Mouse (Mus musculus) forebrain, embryonic 16.5 days (tissue): Measurements from ENCODE around the gene Socs7. TPM values are rescaled to one million over a fixed set of nuclear protein-coding genes. Genes with fewer than 3 reads are reported as not detected.

Experiments used
- ATAC-seq: fragments of 200-750 bp; cut with Nextera tagmentation; 2 replicates; pipeline ENCODE4 v1.8.0; 2017; ENCODE audit warnings: mild to moderate bottlenecking, moderate library complexity
- H3K27ac ChIP-seq: fragments of 300-500 bp; sonication (generic); 2 replicates; pipeline ENCODE4 v1.5.1; 2014; ENCODE audit warnings: low read length, control low read depth
- H3K27me3 ChIP-seq: fragments of 300-500 bp; sonication (generic); replicated peaks from 2 replicates; pipeline ENCODE4 v1.6.1; 2014; ENCODE audit warnings: low read length; ENCODE audit not compliant: control insufficient read depth, insufficient read depth
- H3K36me3 ChIP-seq: fragments of 300-500 bp; sonication (generic); 2 replicates; pipeline ENCODE4 v1.6.1; 2014; ENCODE audit not compliant: control insufficient read depth, insufficient read depth
- H3K4me1 ChIP-seq: fragments of 300-500 bp; sonication (generic); replicated peaks from 2 replicates; pipeline ENCODE4 v1.6.1; 2014; ENCODE audit warnings: low read length; ENCODE audit not compliant: control insufficient read depth, insufficient read depth
- H3K4me2 ChIP-seq: fragments of 300-500 bp; sonication (generic); 2 replicates; pipeline ENCODE4 v1.6.1; 2014; ENCODE audit warnings: mild to moderate bottlenecking, low read length, control low read depth
- H3K4me3 ChIP-seq: fragments of 300-500 bp; sonication (generic); replicated peaks from 2 replicates; pipeline ENCODE4 v1.5.1; 2014; ENCODE audit warnings: mild to moderate bottlenecking, low read length, control low read depth
- H3K9ac ChIP-seq: fragments of 300-500 bp; sonication (generic); replicated peaks from 2 replicates; pipeline ENCODE4 v1.6.1; 2014; ENCODE audit warnings: low read depth, low read length, control low read depth
- H3K9me3 ChIP-seq: fragments of 300-500 bp; sonication (generic); 2 replicates; pipeline ENCODE4 v1.6.1; 2016; ENCODE audit warnings: low read length; ENCODE audit not compliant: control insufficient read depth
- WGBS: fragments of 180-500 bp; shearing (Covaris S2); extraction: QIAGEN DNeasy Blood & Tissue Kit; methylation state at CpG from one replicate; pipeline ENCODE4 v1.1.7; 2014; 5-methylcytosine and 5-hydroxymethylcytosine counted together
- polyA plus RNA-seq: library from polyadenylated mRNA; unstranded; fragments of >200 nt; fragmentation: Nextera tagmentation; extraction: Ambion mirVana; gene quantifications from 2 replicates; pipeline ENCODE4 v1.2.1, GENCODE M21; 2015

Gene Socs7
- polyA plus RNA-seq, 1 experiment from 2014 or later, result 11.5 TPM

DNA sequence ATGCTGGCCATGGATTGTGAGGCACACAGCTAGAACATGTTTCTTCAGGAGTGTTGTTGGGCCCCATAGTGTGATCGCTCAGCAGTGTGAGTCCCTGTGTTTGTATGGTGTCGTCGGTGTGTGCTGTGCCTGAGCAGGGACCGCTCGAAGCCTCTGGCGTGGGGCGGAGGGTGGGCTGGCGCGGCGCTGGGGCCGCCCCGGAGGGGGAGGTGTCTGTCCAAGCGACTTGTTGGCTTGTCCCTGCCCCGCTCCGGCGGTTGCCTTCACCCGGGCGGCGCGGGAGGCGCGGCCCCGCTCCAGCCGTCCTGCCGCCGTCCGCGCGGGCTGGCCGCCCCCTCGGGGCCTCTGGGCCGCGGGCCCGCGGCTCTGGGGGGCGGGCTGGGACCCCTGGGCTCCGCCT, 77.6 kb downstream of the Socs7 start:
- Histone ChIP-seq H3K27ac (no peak overlapping the region), H3K4me1 (peaks cover 20% of the 10 kb centered on the region), H3K36me3 (no peaks in the 10 kb centered on the region), H3K4me3 (peak overlapping the region; percentile 25), H3K9ac (peak overlapping the region; percentile 5; the same call in 1 of the 2 replicates), H3K9me3 (no peaks in the 10 kb centered on the region), H3K4me2 (peak overlapping the region; percentile 48), H3K27me3 (peaks cover 12% of the 10 kb centered on the region)
- no peak for ATAC-seq
- 3% methylated on average over 34 of the region's 37 CpGs for WGBS

DNA sequence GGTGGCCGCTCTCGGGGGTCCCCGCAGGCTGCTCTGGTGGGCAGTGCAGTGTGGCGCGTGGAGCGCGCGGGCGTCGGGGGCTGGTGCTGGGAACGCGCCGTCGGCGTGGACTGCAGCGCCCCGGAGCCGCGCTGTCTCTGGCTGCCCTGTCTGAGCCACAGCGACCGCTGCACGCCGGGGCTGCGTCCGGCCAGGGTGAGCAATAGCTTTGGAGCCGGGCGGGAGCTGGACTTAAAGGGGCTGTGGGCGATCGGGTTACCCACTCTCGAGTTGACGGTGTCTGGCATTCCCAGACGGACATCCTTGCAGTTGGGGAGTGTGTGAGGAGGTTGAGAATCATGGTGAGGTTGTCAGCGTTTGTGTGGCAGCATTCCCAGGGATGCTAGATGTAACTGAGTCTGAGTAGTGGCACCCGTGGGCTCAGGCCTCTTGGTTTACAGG, 78.1 kb downstream of the Socs7 start:
- Histone ChIP-seq H3K27me3 (peaks cover 12% of the 10 kb centered on the region), H3K9ac (peak overlapping the region; percentile 5; the same call in 1 of the 2 replicates)
- ATAC-seq, result 0 out of 2 replicates have a peak, but pooled peaks have one; percentile 10

DNA sequence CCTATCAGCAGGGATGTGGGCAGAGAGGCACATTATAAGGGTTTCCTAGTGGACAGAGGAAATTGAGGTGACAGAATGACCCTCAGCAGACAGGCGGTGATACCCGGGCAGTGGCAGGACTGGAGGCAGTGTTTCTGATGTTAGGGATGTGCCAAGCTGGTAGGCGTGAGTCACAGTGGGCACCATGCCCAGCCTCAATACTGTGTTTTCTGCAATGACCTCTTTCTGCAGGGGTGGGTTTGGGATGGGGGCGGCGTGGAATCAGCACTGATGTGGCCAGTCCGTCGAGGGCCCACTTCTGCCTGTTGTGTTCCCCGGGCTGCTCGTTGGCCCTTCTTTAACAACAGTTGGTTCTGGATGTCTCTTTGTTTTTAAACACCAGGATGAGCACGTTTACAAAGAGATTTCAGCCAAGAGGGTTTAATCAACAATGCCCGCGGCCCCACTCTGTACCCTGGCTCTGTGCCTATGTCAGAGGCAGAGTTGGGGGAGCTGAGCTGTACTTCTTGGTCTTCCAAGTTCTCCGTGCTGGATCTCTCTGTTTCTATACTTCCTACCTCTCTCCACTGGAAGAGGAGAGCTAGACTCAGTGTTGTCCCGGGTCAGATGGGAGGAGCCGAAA, 78.8 kb downstream of the Socs7 start:
- H3K4me1 ChIP-seq, result peaks cover 20% of the 10 kb centered on the region
- H3K27ac ChIP-seq, result no peak overlapping the region
- H3K27me3 ChIP-seq, result peaks cover 12% of the 10 kb centered on the region
- H3K4me3 ChIP-seq, result no peak overlapping the region
- H3K9me3 ChIP-seq, result no peaks in the 10 kb centered on the region
- no peak for ATAC-seq
- 29% methylated on average over 15 of the region's 15 CpGs for whole genome bisulfite sequencing
- H3K4me2 ChIP-seq, result peak overlapping the region; percentile 5; the same call in 1 of the 2 replicates
- H3K36me3 ChIP-seq, result no peaks in the 10 kb centered on the region
- H3K9ac ChIP-seq, result no peak overlapping the region

More for the DNA sequence above, 78.1 kb downstream of the Socs7 start:
- Histone ChIP-seq H3K4me2 (peak overlapping the region; percentile 48), H3K4me1 (peaks cover 20% of the 10 kb centered on the region), H3K9me3 (no peaks in the 10 kb centered on the region), H3K36me3 (no peaks in the 10 kb centered on the region), H3K27ac (no peak overlapping the region), H3K4me3 (peak overlapping the region; percentile 25)
- 2% methylated on average over 34 of the region's 34 CpGs for WGBS

DNA sequence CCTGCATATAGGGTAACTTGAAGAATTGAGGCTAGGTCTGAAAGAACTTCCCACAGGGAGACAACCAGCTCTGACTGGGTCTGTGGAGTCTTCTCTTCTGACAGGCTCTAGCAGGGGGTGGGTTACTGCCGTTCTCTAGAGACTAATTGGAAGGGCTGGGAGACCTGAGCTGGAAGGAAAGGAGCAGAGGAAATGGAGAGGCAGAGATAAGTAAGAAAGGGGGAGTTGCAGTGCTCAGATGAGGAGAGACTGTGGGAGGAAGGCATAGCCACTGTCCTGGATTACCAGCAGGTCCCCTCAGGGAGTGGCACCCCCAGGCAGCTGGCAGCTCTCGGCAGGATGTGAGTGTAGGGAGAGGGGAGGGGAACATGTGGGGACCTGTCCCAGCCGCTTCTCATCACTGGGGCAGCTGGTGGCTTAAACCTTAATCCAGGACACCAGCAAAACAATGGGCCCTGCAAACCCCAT, 79.3 kb downstream of the Socs7 start:
- ATAC-seq, result no peak
- Histone ChIP-seq H3K36me3 (no peaks in the 10 kb centered on the region), H3K27me3 (peaks cover 12% of the 10 kb centered on the region), H3K4me3 (no peak overlapping the region), H3K4me1 (peaks cover 20% of the 10 kb centered on the region), H3K27ac (no peak overlapping the region), H3K4me2 (no peak overlapping the region), H3K9ac (no peak overlapping the region), H3K9me3 (no peaks in the 10 kb centered on the region)
- 16% methylated on average over 3 of the region's 3 CpGs for WGBS

DNA sequence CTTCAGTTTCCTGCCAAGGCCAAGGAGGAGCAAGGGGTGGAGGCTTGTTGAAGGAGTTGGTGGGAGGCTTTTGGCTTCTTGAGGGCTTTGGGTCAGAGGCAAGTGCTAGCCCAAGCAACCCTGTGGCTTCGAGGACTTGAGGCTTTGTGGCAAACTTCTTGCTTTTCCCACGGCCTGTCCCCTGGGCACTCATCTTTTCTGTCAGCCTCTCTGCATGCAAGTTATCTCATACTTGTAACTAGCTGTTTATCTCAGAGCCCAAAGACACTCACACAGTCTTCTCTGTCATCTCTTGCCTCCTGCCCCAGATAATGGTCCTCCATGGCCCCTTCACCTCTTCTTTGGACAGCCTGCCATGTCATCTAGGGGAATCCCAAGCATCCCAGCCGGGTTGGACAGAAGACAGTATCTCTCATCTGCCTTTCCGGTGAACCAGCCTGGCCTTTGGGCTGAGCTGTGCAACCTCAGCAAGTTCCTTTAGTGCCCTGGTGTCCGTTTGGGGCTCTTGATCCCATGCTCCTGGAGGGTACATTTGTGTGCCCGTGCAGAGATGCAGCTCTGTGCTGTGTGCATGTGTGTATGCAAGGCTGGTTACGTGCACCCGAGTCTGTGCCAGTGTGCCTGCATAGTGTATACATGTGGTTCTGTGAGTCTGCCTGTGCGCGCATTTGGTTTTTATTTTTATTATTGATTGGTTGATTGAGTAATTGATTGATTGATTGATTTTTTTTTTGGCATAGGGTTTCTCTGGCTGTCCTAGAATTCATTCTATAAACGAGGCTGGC, 80.7 kb downstream of the Socs7 start:
- Histone ChIP-seq H3K4me2 (no peak overlapping the region), H3K9ac (no peak overlapping the region), H3K27ac (no peak overlapping the region), H3K4me1 (peaks cover 20% of the 10 kb centered on the region), H3K4me3 (no peak overlapping the region), H3K27me3 (peaks cover 12% of the 10 kb centered on the region), H3K36me3 (no peaks in the 10 kb centered on the region), H3K9me3 (no peaks in the 10 kb centered on the region)
- WGBS, result 87% methylated on average over 11 of the region's 11 CpGs
- no peak for ATAC-seq

DNA sequence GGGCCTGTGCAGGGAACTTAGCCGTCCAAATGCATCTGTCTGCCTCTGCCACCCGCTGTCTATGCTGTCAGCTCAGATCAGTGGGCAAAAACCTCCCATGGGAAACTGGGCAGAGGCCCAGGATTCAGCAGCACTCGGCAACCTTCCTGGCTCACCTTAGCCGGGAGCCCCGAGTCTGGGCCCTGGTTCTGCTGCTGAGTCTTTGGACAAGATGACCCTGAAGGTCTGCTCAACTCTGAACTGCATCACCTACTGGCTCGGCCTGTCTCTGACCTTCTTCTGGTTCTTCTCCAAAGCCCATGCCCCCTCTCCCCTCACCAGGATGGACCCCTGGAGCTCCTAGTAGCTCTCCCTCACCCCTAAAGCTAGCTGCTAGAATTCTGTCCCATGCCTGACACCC, 83.2 kb downstream of the Socs7 start:
- H3K9me3 ChIP-seq, result no peaks in the 10 kb centered on the region
- no peak overlapping the region for H3K27ac ChIP-seq
- peaks cover 2% of the 10 kb centered on the region; the same call in 1 of the 2 replicates for H3K27me3 ChIP-seq
- H3K4me2 ChIP-seq, result no peak overlapping the region
- H3K4me3 ChIP-seq, result no peak overlapping the region
- no peak for ATAC-seq
- peaks cover 24% of the 10 kb centered on the region for H3K4me1 ChIP-seq
- WGBS, result 76% methylated on average over 6 of the region's 6 CpGs
- no peaks in the 10 kb centered on the region for H3K36me3 ChIP-seq
- H3K9ac ChIP-seq, result no peak overlapping the region

DNA sequence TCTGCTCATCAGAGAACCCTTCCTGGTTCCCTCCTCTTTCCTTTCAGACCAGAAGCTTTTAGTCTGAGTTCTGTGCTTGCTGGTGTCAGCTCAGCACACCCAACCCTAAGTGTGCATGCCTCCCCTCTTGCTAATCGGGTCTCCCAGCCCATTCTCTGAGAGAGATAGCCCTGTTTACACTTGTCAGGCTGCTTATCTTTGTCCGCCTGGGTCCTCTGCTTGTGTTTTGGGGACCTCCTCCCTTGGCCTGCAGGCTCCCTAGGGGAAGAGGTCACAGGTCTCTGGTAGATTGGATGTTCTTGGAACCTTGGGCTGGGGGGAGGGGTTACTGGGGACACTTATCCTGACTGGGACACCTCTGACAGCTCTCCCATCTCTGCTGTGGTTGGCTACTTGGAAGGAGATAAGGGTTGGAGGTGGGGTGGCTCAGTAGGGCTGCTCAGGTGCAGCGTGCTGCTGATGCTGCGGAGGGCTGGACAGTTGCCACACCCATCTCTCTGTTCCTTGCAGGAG, 83.7 kb downstream of the Socs7 start:
- Histone ChIP-seq H3K27ac (no peak overlapping the region), H3K27me3 (peaks cover under 1% of the 10 kb centered on the region; the same call in 1 of the 2 replicates), H3K4me1 (peaks cover 23% of the 10 kb centered on the region), H3K4me2 (no peak overlapping the region), H3K9me3 (no peaks in the 10 kb centered on the region), H3K36me3 (no peaks in the 10 kb centered on the region), H3K4me3 (no peak overlapping the region), H3K9ac (no peak overlapping the region)
- 73% methylated on average over 4 of the region's 4 CpGs for WGBS
- no peak for ATAC-seq

DNA sequence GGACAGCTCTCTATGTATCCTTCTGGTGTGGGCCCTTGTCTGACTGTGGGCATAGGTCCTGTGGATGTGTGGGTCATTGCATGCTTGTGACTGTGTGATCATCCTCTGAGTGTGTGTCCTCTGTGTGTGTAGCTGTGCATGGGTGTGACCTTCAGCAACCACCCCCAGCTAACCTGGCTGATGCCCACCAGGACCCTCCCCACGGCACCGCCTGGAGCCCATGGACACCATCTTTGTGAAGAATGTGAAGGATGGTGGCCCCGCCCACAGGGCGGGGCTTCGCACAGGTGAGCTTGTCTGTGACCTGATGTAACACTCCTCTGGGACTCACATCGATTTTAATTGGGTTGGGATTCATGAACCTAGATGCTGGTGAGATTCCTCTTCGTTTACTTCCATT, 85.6 kb downstream of the Socs7 start:
- Histone ChIP-seq H3K4me3 (no peak overlapping the region), H3K4me2 (no peak overlapping the region), H3K9me3 (no peaks in the 10 kb centered on the region), H3K27ac (no peak overlapping the region), H3K36me3 (no peaks in the 10 kb centered on the region), H3K27me3 (no peaks in the 10 kb centered on the region), H3K4me1 (peaks cover 35% of the 10 kb centered on the region), H3K9ac (no peak overlapping the region)
- no peak for ATAC-seq
- WGBS, result 79% methylated on average over 7 of the region's 7 CpGs
